Comparison of ENCODE assay signal across 1 mouse cellular context in the genomic region with DNA sequence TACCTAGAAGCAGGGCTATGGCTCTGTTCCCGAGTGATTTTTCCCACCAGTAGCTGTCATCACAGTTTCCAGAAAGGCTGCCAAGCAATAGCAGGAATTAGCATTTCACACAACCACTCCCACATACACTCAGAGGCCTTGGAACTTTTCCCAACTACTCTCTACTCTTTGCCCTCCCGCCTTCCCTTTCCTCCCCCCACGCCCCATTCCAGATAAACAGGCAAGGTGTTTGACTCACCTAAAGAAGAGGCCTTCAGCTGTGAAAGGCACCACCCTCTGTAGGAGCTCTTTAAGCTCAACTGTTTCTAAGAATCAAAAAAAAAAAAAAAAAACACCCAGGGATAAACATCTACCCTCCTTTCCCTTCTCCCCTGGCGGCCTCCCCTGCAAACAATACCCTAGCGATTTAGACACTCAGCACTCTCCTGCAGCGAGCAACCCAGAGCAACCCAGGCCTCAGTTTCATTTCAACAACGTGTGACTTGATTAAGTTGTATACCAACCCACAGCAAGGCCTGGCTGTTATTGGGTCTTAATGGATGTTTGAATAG.
TF ChIP-seq lines count a peak whose summit lies in the region.

No protein-coding gene starts in this region.

TF ChIP-seq in myocyte, 11 proteins besides CTCF, POLR2A, EP300 and RAD21:
- TF ChIP-seq MYOG (IDR thresholded peaks at IDR 0.05; ENCODE audit: control insufficient read depth in 1 of 3, insufficient read depth in 1 of 3, insufficient read length in 2 of 3, low read depth in 2 of 3) (no peak), MAX (IDR thresholded peaks at IDR 0.05; ENCODE audit: low read depth) (no peak), CEBPB (IDR thresholded peaks at IDR 0.05; ENCODE audit: insufficient read depth, poor library complexity, severe bottlenecking) (no peak), REST (IDR thresholded peaks at IDR 0.05; ENCODE audit: insufficient read depth, insufficient read length) (no peak), SRF (IDR thresholded peaks at IDR 0.05; ENCODE audit: control insufficient read depth, insufficient read length, low read depth) (no peak), TCF3 (IDR thresholded peaks at IDR 0.05; ENCODE audit: insufficient read length, low read depth) (no peak), MYOD1 (IDR thresholded peaks at IDR 0.05; ENCODE audit: control insufficient read depth in 1 of 3, insufficient read length in 2 of 3, low read depth in 2 of 3) (no peak), POLR2AphosphoS2 (IDR thresholded peaks at IDR 0.05; ENCODE audit: insufficient read length, low read depth) (no peak), USF1 (IDR thresholded peaks at IDR 0.05; ENCODE audit: low read depth) (no peak), E2F4 (IDR thresholded peaks at IDR 0.05; ENCODE audit: insufficient read depth) (no peak), TCF12 (IDR thresholded peaks at IDR 0.05; ENCODE audit: insufficient read depth, poor library complexity, severe bottlenecking) (no peak)
